Mouse (Mus musculus): ENCODE measurements around the gene Cyp2c55.

The Cyp2c55 gene

DNA sequence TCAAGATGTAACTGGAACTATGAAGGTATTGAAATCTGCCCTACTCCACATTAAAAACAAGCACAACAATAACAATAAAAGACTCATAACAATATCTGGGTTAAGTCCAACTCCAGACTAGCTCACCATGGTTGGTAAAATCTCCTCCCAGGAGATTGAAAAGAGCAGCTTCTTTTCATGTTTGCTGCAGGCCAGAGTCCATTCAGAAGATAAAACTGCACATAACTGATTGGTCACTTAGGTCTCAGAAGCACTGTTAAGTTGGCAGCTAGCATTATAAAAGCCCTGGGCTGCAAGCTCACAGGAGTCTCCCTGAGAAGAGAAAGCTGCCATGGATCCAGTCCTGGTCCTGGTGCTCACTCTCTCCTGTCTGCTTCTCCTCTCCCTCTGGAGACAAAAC, at the start of gene Cyp2c55:
Gene Cyp2c55 (plus strand): TSS at position 305 of the 400 bp plus-strand sequence.
- no peak for DNase-seq

DNA sequence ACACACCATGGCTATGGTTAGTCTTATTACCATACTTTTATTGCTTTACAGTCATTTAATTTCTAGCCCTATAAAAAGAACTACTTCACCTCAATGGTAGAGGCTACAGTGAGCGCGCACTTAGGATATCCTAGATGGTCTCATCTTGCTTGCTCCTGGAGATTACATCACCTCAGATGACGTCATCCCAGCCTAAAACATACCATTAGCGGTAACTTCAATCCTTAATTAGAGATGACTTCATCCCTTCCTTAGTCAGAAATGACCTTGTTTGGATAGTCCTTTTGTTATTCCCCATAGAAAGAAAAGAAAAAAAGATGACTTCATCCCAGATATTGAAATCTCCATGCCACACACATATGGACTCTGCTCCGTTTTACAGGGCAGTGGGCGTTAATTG, 36.1 kb upstream of the Cyp2c55 start:
- no peak for DNase-seq

DNA sequence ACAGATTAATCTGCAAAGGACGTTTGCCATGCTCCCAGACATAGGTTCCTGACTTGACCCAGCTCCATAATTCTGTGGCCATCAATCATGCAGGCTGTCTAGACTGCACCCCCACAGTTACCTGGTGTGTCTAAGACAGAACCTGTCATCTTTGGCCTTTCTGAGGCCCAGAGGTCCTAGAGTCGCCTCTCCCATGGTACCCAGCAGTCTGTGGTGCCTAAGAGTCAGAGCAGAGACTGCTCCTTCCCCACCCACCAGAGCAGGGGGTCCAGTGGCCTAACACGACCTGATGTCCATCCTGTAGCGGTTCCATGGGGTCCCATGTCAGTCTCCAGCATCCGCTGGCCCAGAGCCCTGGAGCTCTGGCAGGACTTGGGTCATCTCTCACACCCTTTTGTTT, 34.2 kb upstream of the Cyp2c55 start:
- no peak for DNase-seq

DNA sequence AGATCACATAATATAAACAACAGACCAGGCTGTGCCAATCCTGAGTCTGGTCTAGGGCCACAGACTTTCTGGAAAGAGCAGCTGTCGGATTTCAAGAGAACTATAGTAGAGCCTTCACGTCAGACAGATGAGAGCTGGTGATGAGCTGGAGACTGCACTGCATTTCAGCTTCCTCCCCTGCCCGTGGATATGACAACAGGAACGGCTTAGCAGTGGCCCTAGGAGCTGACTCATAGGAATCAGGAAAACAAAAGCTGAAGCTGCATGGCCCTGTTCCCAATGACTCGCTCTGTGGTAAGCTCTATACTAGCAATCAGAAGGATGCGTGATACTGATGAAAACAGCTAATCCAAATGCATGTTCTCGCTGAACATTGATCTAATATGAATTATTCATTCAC, 33.2 kb upstream of the Cyp2c55 start:
- DNase-seq = no peak

DNA sequence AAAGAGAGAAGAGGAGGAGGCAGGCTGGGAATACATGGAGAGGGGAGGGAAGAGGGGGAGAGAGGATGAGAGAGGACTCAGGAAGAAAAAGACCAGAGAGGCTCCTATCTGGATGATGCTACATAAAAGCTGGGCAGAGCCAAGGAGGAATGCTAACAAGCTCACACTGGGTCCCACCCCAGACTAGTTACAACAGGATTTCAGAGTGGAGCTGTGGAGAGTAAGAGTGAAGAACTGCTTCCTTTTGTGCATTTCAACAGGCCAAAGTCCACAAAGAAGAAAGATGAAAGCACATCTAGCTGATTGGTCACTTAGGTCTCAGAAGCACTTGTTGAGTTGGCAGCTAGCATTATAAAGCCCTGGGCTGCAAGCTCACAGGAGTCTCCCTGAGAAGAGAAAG, 30.6 kb upstream of the Cyp2c55 start:
- DNase-seq = no peak

DNA sequence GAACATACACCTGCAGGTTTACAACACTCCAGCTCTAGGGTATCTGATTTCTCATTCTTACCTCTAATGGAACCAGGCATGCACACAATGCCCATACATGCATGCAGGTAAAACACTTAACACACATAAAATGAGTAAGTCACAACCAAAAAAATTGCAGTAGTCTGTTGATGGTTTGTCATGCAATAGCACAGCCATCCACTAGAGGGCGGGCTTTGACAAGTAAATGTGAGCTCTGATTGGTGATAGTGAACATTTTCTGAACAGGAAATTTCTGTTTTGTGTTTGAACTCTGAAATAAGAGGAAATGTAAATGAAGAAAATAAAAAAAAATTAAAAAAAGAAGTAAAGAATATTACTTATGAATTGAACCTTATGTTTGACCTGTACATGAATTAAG, 24.9 kb upstream of the Cyp2c55 start:
- DNase-seq = peak; percentile 84

DNA sequence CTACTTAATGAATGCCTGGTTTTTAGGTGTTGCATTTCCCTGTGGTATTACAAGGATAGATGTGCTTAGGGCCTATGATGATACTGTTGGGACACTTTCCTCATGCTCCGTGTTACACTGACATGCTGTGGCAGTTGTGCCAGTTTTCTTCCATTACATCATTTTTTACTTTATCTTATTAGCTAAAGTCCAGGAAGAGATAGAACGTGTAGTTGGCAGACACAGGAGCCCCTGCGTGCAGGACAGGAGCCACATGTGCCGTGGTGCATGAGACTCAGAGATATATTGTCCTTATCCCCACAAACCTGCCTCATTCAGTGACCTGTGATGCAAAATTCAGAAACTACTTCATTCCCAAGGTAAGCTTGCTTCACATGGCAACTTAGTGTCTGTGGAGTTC, 8.6 kb upstream of the Cyp2c55 start:
- DNase-seq = no peak

DNA sequence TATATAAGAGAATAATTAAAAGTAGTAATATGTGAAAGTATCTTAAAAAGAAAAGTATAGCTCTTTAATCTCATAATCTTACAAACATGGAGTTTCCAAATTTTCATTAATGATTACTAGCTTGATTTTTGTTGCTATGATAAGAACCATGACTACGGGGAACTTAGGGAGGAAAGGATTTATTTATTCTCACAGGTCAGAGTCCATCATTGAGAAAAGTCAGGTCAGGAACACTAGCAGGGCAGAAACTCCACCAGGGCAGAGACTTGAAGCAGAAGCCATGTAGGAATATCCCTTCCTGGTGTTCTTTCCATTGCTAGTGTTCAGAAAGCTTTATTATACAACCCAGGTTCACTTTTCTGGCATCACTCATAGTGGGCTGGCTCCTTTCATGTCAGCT, 8.1 kb upstream of the Cyp2c55 start:
- DNase-seq = no peak

DNA sequence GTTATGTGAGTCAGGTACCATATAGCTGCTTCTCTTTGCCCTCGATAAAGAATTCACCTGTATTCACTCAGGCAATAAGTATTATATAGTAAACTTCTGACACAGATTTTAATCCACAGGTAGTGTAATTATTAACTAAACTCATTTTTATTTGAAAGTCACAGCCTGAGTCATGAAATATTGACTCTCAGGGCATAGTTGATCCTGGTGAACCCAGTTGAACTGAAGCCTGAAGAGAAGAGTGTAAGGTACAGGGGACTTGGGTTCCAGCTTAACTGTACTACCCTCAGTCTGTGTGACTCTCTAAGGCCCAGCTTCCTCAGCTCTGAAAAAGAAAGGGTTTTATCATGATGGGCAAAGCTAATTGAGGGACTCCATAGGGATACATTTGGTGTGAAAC, 1.7 kb upstream of the Cyp2c55 start:
- no peak for DNase-seq

DNA sequence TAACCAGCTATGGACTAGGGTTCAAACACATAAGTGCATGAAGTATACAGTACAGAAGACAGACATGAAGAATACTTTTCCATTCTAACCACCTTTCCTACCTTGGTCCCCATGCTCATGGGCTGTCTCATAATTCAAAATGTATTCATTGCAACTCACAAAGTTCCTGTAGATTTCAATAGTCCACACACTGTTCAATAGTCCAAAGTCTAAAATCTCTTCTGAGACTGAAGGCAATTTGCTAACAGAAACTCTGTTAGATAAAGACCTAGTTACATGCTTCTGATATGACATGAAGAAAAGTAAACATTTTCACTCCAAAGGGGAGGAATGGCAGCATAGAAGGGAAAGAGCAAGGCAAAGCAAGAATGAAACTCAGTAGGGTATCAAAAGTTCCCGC, 51.1 kb downstream of the Cyp2c55 start:
- no peak for DNase-seq

DNA sequence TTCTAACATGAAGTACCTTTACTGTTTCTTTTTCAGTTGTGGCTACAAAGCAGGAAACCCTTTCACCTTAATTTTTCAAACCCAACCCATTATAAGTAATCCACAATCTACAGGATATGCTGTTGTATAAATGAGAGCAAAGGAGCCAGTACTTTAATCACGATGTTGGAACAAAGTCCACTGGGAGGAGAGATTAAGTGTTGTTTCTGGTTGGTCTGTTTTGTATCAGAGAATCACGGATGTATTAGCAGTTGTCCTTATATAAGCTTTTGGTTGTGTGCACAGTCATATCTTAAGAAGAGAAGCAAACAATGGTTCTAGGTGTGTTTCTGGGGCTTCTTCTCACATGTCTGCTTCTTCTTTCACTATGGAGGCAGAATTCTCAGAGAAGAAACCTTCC, 53.9 kb downstream of the Cyp2c55 start, which contains the start of gene Cyp2c65:
Gene Cyp2c65 (plus strand): TSS at position 297 of the 400 bp plus-strand sequence.
- DNase-seq = no peak

All from kidney, postnatal 4 days (tissue).